Mouse (Mus musculus) G1E (cell line): ENCODE results near the gene Rad18.

Experiments
- CTCF ChIP-seq: IDR thresholded peaks from 2 replicates; pipeline ENCODE4 v1.5.1; 2012; ENCODE audit warnings: low read depth, low read length, inconsistent platforms, mixed read lengths
- GATA1 ChIP-seq: IDR thresholded peaks from 2 replicates; pipeline ENCODE4 v1.6.1; 2012; ENCODE audit warnings: borderline replicate concordance, low read length, inconsistent platforms, mixed read lengths
- GATA2 ChIP-seq: IDR thresholded peaks from 2 replicates; pipeline ENCODE4 v1.6.1; 2012; ENCODE audit warnings: low read depth, low read length, inconsistent platforms, borderline replicate concordance
- TAL1 ChIP-seq: conservative IDR thresholded peaks from 2 replicates; pipeline ENCODE4 v1.6.1; 2012; ENCODE audit warnings: low read depth, low read length, inconsistent platforms, mixed read lengths

DNA sequence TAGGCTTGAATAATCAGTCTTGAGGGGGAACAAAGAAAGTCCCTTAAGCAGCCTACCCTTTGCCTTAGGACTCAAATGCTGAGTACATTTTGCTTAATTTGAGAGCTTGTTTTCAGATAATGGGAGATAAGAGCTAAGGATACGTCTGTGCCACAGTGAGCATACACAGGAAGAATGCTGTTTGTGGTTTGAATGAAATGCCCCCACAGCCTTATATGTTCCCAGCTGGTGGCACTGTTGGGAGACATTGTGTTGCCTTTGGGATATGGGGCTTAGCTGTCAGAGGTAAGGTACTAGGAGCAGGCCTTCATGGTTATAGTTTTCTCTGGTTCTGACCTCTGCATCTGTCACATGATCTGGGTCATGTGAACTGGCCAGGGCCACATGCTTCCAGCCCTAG is 108.6 kb downstream of the Rad18 start:
- TF ChIP-seq GATA1 (no peak), CTCF (no peak), TAL1 (no peak), GATA2 (no peak)
